Mouse (Mus musculus): ENCODE results near the gene Nlk. TPM values are rescaled to one million over a fixed set of nuclear protein-coding genes. Genes with fewer than 3 reads are reported as not detected.
"Not testable (repeated sequence)": the region's sequence is repeated elsewhere in the genome, so short reads cannot be mapped to it uniquely, and the experiment has no call there.

Nlk gene
- total RNA-seq, 2 experiments from 2014 or later, result 48.6 to 53.6 TPM

DNA sequence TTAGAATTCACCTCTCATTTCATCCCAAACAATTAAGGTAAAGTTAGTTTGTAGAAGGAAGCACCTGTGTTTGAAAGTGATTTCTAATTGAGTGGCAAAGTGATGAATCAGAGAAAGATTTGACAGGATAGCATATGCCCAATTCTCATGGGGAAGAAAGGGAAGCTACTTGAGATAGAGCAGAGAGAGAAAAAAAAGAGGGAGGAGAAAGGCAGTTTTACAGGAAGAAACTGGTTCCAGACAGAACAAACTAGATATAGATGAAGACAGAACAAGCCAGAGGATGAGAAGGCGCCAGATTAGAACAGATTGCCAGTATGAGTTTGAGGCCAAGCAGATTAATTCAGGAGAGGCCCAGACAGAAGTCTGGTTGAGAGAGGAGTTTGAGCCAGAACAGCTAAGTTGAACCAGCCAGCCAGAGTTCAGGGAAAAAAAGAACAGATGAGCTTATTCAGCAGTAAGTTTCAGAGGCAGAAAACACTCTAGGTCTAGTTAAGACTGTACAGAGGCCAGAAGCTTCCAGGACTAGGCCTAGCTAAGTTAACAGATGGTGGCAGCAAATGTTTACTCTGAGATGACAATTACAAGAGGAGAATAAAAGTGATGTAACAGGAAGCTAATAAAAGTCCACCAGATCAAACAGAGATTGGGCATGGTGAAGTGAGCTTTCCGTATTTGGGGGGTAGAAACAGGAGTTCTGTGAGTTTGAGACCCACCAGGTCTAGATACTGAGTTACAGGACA, 149.3 kb downstream of the Nlk start:
- no peak for DNase-seq

GRCm38 (mm10) chr11:78545181-78545580, 152.0 kb downstream of the Nlk start:
- no peak for DNase-seq

DNA sequence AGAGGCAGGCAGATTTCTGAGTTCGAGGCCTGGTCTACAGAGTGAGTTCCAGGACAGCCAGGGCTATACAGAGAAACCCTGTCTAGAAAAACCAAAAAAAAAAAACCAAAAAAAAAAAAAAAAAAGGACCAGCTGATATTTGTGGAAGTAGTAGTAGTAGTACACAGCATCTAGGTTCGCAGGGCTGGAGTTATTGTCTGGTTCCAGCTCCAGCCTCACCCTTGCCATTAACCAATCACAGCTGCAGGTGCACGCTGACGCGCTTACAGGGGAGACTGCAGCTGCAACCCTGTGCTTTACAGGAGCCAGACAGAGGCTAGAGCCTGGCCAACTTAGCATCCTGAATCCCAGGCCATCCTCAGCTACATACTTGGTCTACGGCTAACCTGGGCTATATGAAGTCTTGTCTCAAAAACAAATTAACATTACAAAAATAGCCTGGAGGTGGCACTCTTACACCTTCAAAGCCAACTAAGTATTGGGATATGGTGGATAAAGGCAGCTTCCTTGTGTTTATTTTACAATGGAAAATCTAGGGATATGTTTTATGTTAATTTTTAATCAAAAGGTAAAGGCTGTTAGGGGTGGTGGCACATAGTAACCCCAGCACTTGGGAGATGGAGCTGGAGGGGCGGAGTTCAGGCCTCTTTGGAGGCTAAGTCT, 152.6 kb downstream of the Nlk start:
- DNase-seq, result no peak

- DNase-seq, result peak; percentile 44 to 48
Observed at GRCm38 (mm10) chr11:78540358-78540757, 156.8 kb downstream of the Nlk start.

DNA sequence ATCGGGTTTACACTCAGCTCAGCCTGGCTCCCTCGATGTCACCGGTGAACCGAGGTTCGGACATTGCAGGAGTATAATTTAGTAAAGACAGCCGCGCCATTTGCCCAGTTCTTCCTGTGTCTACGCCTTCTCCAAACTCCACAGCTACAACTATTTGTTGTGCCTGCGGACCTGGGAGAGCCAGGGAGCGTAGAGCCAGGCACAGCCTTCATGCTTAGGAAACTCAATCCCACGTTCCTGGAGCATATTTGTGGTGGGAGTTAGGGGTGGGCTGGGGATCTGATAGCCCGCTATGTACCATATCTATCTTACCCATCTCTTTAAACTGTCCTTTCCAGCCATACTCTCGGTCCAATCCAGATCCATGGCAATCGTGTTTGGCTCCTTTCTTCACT, 160.5 kb downstream of the Nlk start:
- DNase-seq, result no peak

DNA sequence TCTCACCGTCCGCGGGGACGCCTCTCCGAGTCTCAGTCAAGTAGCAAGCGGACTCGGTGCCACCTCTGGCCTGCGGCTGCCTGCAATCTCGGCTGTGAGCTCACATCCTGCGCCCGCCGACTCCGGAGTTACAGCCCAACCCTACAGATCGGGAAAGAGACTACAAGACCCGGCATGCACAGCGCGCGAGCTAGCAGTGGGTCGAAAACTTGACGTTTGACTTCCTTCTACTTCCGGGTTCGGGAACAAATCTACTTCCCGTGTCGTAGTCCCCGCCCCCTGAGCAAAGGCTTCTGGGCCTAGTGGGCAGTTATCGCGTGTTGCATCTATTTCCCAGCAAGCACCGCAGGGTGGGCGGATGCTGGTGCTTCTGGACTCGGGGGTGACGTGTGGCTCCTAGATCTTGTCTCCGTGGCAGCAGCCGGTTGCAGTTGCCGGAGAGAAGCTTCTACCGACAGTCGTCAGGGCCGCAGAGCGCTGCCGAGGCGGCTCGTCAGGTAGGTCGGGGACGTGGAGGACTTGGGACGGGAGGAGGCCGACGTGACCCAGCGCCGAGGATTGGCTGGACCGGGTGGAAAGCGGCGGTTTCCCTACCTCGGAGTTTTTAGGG, 161.0 kb downstream of the Nlk start, which contains the start of the genes Tnfaip1 and Ift20:
Gene Tnfaip1 (minus strand): TSS at position 253 of the 610 bp plus-strand sequence.
Gene Ift20 (plus strand): TSS at position 282 of the 610 bp plus-strand sequence.
- peak; percentile 98 for DNase-seq

GRCm38 (mm10) chr11:78535376-78536079, 161.6 kb downstream of the Nlk start:
- peak; percentile 40 to 42 for DNase-seq

DNA sequence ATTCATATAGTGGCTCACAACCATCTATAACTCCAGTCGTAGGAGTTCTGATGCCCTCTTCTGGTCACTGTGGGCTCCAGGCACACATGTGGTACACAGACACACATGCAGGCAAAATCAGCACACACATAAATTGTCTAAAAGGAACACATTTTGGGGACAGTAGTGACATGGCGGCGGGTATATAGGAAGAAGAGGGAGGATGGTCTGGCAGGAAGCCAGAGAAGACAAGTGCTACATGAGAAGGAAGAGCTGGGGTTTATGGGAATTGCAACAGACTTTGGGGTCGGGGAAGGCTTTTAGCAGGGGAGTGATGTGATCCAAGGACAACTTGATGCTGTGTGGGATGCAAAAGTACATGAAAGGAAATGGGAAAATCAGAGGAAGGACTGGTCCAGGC, 162.7 kb downstream of the Nlk start:
- DNase-seq, result no peak

- DNase-seq, result not testable (repeated sequence)
Observed at GRCm38 (mm10) chr11:78531515-78531914, 165.7 kb downstream of the Nlk start.

DNA sequence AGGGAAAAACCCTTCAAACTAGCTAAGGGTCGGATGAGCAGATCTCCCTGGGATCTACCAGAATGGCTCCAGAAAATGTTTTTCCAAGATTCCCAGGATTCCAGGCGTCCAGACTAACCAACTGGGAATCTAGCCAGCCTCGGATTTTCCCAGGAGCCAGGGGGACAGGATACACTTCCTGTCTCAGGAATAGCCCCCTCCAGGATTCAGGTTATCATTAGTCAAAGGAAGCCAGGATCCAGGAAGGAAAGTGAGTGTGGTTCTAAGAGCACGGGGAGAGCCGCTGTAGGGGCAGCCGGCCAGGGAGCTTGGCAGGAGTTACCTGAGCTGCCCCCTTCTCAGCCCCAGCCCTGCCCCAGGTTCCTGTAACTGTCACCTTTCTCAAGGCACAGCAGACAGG, 166.1 kb downstream of the Nlk start:
- DNase-seq, result peak; percentile 39 to 69

DNA sequence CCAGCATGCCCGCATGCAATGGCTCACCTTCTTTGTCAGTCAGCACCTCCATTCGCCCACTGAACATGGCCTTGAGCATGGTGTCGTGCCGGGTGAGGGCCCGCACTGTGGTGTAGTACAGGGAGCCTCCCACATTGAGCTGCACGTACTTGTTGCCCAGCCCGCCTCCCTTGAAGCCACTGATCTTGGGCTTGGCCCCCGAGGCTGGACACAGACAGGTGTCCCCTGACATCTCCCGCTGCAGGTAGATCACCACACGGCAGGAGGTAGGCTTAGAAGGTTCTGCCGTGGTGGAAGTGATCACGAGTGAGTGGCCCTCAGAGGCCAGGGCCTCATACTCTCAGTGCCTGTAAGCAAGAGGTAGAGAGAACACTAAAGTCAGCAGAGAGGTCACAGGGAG, 167.2 kb downstream of the Nlk start:
- no peak for DNase-seq

DNA sequence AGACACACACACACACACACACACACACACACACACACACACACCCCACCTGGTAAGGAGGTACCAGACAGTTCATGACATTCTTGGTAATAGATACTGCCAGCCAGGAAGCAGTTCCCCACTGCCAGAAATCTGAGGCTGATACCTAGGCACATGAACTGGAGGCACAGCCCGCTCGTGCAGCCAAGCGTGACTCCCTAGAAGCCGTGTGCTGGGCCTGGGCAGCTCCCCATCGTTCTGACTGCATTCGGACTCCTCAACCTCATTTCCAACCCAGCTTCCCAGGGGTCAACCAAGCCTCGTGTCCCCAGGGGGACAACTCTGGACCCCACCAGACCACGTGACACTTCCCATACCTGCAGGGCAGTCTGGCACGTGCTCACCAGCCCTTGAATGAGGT, 168.5 kb downstream of the Nlk start:
- no peak for DNase-seq

DNA sequence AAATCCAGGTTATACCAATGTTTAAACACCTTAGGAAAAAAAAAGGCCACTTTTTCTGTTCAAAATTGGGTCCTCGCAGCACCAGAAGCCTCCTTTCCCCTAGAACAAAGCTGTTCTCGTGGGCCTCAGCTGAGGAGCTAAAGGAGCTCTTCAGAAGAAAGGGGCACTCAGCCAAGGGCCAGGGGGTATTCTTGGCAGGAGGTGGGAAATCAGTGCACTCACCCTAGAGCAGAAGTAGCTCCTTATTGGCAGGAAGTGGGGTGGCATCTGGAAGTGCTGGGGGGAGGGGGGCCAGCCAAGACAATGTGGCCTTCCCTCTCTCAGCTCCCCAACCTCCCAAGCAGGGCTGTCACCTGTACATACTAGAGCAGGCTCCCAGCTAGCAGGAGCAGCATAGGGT, 172.3 kb downstream of the Nlk start:
- DNase-seq, result no peak

- no peak for DNase-seq
Observed at GRCm38 (mm10) chr11:78523241-78523955, 173.8 kb downstream of the Nlk start.

DNA sequence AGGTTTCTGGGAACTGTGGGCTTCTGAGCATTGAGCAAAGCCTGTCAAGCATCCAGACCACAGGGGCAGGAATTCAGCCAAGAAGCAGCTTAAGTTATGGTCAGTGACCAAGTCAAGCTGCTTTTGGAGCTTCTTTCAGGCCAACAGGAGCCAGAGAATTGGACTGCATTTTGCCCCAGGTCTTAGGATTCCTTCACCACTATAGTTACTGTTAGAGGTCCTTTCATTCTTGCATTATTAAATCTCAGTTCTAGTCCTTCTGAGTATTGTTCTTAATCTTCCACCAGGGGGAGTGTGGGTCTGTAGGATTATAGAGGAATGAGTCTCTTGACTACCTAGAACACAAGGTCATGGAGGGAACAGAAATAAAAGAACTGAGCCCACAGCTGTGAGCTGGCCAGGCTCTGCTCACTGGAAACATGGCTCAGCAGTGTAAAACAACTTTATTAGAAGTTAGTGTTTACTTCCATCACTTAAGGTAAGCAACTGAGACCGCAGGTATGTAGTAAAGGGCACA, 174.6 kb downstream of the Nlk start:
- peak; percentile 25 to 44 for DNase-seq

- no peak for DNase-seq
Observed at GRCm38 (mm10) chr11:78521880-78522279, 175.3 kb downstream of the Nlk start.

DNA sequence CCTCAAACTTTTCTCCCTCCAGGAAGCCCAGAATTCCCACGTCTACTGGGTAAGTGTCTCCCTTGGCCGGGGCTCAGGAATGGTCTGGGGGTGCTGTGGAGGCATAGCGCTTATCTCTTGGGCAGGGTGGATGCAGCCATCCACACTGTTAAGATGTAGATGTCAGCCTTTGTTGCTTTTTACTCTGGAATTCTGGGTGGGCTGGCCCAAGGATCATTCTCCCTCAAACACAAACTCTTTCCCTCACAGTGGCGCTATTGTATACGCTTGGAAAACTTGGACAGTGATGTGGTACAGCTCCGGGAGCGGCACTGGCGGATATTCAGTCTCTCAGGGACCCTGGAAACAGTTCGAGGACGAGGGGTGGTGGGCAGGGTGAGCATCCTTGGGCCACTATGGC, 178.2 kb downstream of the Nlk start:
- DNase-seq, result no peak

Measured in adrenal gland, postnatal 36 days (tissue).